Mouse (Mus musculus) ES-Bruce4 (cell line): Measurements from ENCODE around the gene Dnajc5. TPM values are rescaled to one million over a fixed set of nuclear protein-coding genes. Genes with fewer than 3 reads are reported as not detected.

Experiments
- H3K27ac ChIP-seq: 2 replicates; pipeline ENCODE4 v1.5.1; 2012; ENCODE audit warnings: low read length, inconsistent platforms; ENCODE audit not compliant: insufficient read depth
- H3K27me3 ChIP-seq: 2 replicates; pipeline ENCODE4 v1.6.1; 2012; ENCODE audit warnings: mild to moderate bottlenecking, low read length, inconsistent platforms; ENCODE audit not compliant: control insufficient read depth, poor library complexity, insufficient read depth, severe bottlenecking
- H3K36me3 ChIP-seq: 2 replicates; pipeline ENCODE4 v1.6.1; 2012; ENCODE audit warnings: inconsistent platforms, mild to moderate bottlenecking, low read length, moderate library complexity; ENCODE audit not compliant: control insufficient read depth, poor library complexity, insufficient read depth, severe bottlenecking
- H3K4me1 ChIP-seq: one replicate; pipeline ENCODE4 v1.8.1; 2011; ENCODE audit warnings: low read length; ENCODE audit not compliant: control insufficient read depth, insufficient read depth
- H3K4me3 ChIP-seq: 2 replicates; pipeline ENCODE4 v1.5.1; 2011; ENCODE audit warnings: low read depth, mild to moderate bottlenecking, low read length
- H3K9ac ChIP-seq: 2 replicates; pipeline ENCODE4 v1.6.1; 2012; ENCODE audit warnings: low read depth, mild to moderate bottlenecking, inconsistent platforms; ENCODE audit not compliant: poor library complexity, severe bottlenecking
- H3K9me3 ChIP-seq: replicated peaks from 2 replicates; pipeline ENCODE4 v1.6.1; 2012; ENCODE audit warnings: mild to moderate bottlenecking, low read length, inconsistent platforms; ENCODE audit not compliant: control insufficient read depth, poor library complexity, insufficient read depth, severe bottlenecking
- CTCF ChIP-seq: IDR thresholded peaks from one replicate; pipeline ENCODE4 v1.8.1; 2011; ENCODE audit warnings: low read depth, low read length
- EP300 ChIP-seq: IDR thresholded peaks from 2 replicates; pipeline ENCODE4 v1.6.1; 2011; ENCODE audit warnings: low read depth, low read length; ENCODE audit not compliant: insufficient read depth
- POLR2A ChIP-seq: IDR thresholded peaks from one replicate; pipeline ENCODE4 v1.8.1; 2011; ENCODE audit warnings: low read length; ENCODE audit not compliant: insufficient read depth
- polyA plus RNA-seq: library from polyadenylated mRNA; stranded (reverse); fragments of >200 nt; gene quantifications from 2 replicates; pipeline ENCODE4 v1.2.4, GENCODE M21; 2011; ENCODE audit warnings: low read depth; ENCODE audit not compliant: missing spikeins, insufficient read depth, insufficient read length

Gene Dnajc5
- polyA plus RNA-seq, 1 experiment, result 59.0 TPM

DNA sequence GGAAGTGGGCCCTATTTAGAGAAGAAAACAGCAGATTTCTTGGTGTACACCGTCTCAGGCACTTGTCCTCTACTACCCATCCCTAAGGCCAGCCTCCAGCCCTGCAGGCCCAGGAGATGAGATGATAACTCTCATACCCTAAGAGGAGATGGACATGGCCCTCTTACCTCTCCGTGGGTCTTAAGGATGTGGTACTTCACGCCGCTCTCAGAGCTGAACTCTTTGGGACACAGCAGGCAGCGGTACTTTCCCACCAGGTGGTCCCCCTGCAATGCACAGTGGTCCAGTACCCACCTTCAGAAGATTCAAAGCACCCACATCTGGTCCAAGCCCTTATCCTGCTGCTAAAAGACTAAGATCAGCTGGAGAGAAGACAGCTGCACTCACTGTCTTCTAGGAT lies 65.2 kb downstream of the Dnajc5 start:
- H3K9ac ChIP-seq, result no peak overlapping the region
- H3K9me3 ChIP-seq, result no peaks in the 10 kb centered on the region
- no peaks in the 10 kb centered on the region for H3K27me3 ChIP-seq
- no peaks in the 10 kb centered on the region for H3K4me1 ChIP-seq
- H3K27ac ChIP-seq, result no peak overlapping the region
- H3K4me3 ChIP-seq, result no peak overlapping the region
- H3K36me3 ChIP-seq, result peaks cover 8% of the 10 kb centered on the region; the same call in 1 of the 2 replicates
- TF ChIP-seq CTCF (no peak), POLR2A (no peak), EP300 (no peak)

GRCm38 (mm10) chr2:181586124-181586523 lies 65.8 kb downstream of the Dnajc5 start:
- no peaks in the 10 kb centered on the region for H3K9me3 ChIP-seq
- H3K36me3 ChIP-seq, result peaks cover 8% of the 10 kb centered on the region; the same call in 1 of the 2 replicates
- no peak overlapping the region for H3K27ac ChIP-seq
- H3K4me3 ChIP-seq, result no peak overlapping the region
- H3K4me1 ChIP-seq, result no peaks in the 10 kb centered on the region
- TF ChIP-seq EP300 (no peak), POLR2A (no peak), CTCF (no peak)
- H3K27me3 ChIP-seq, result no peaks in the 10 kb centered on the region
- H3K9ac ChIP-seq, result no peak overlapping the region

DNA sequence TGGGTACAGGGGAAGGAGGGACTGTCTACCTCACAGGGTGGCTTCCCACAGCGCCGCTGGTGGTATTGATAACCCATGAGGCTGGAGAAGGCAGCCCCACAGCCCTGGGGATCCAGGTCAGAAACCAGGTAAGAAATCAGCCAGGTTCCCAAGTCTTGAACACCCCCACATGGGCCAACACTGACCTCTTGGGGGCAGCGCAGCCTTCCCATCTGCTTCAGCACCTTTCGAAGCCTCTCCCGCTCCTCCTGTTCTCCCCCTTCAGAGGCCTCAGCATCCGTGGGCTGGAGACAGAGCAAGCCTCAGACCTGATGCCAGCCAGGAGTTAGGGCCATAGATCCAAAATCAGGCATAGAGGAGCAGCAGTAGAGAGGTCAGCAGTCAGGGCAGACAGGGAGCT lies 67.5 kb downstream of the Dnajc5 start:
- Histone ChIP-seq H3K9me3 (no peaks in the 10 kb centered on the region), H3K4me3 (no peak overlapping the region), H3K9ac (no peak overlapping the region), H3K27me3 (no peaks in the 10 kb centered on the region), H3K4me1 (no peaks in the 10 kb centered on the region), H3K27ac (no peak overlapping the region), H3K36me3 (peaks cover 8% of the 10 kb centered on the region; the same call in 1 of the 2 replicates)
- no peak for TF ChIP-seq POLR2A
- peak; percentile 46 for TF ChIP-seq CTCF

DNA sequence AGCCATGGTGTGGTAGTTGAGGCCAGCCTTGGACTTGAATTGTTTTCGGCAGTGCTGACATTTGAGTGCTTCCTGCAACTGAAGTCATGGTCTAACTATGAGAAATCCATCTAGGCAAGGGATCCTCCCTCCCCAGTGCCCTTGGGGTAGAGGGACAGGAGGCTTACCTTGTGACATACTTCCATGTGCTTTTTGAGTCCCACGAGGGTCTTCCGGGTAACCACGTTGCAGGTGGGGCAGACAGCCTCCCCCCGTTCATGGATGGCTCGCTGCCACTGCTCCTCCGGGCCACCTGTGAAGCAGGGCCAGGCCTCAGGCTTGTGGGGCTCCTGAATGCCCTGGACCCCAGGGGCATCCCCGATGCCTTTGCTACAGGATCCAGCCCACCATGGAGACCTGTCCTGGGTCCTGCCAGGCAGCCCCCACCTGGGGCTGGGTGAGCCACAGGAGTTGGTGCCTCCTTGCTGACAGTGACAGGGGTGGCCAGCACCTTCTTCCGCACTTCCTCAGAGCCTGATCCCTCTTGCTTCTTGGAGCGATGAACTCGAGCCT lies 68.0 kb downstream of the Dnajc5 start:
- peaks cover 8% of the 10 kb centered on the region; the same call in 1 of the 2 replicates for H3K36me3 ChIP-seq
- no peaks in the 10 kb centered on the region for H3K9me3 ChIP-seq
- H3K27ac ChIP-seq, result no peak overlapping the region
- no peak overlapping the region for H3K9ac ChIP-seq
- no peak overlapping the region for H3K4me3 ChIP-seq
- no peaks in the 10 kb centered on the region for H3K27me3 ChIP-seq
- TF ChIP-seq CTCF, result no peak
- TF ChIP-seq EP300, result no peak
- no peak for TF ChIP-seq POLR2A
- no peaks in the 10 kb centered on the region for H3K4me1 ChIP-seq

DNA sequence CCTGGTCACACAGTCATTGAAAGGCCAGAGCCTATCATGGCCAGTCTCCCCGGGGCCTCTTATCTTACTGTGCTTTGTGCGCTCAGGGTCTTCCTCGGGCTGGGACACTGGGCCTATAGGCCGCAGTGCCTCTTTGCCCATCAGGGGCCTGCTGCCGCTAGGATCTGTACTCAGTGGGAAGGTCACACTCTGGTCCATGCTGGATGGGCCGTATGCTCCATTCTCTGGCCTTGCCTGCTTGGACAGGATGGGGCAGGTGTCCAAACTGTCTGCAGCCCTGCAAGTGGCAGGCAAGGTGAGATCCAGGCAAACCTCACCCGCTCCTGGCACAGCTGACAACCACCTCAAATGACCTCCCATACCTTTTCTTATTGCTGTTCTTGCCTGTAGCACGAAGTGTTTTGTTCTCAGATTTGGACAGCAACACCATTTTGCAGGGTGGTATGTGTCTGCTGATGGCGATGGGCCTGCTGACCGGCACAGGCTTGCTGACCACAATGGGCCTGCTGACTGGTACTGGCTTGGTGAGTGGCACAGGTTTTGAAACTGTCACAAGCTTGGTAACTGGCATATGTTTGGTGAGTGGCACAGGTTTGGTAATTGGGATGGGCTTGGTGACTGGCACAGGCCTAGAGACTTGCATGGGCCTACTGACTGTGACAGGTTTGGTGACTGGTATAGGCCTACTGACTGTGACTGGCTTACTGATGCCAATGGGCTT lies 68.9 kb downstream of the Dnajc5 start:
- no peak overlapping the region for H3K27ac ChIP-seq

GRCm38 (mm10) chr2:181589732-181590105 lies 69.4 kb downstream of the Dnajc5 start:
- no peak overlapping the region for H3K27ac ChIP-seq
- TF ChIP-seq CTCF (no peak), POLR2A (no peak), EP300 (no peak)
- peaks cover 8% of the 10 kb centered on the region; the same call in 1 of the 2 replicates for H3K36me3 ChIP-seq
- no peak overlapping the region for H3K4me3 ChIP-seq
- no peaks in the 10 kb centered on the region for H3K27me3 ChIP-seq
- H3K4me1 ChIP-seq, result no peaks in the 10 kb centered on the region
- no peak overlapping the region for H3K9ac ChIP-seq
- H3K9me3 ChIP-seq, result no peaks in the 10 kb centered on the region

More for the DNA sequence above, 68.9 kb downstream of the Dnajc5 start:
- Histone ChIP-seq H3K27me3 (no peaks in the 10 kb centered on the region), H3K36me3 (peaks cover 8% of the 10 kb centered on the region; the same call in 1 of the 2 replicates), H3K4me3 (no peak overlapping the region), H3K4me1 (no peaks in the 10 kb centered on the region), H3K9me3 (no peaks in the 10 kb centered on the region), H3K9ac (no peak overlapping the region)
- TF ChIP-seq CTCF, result no peak
